Mouse (Mus musculus) spleen, postnatal 4 days (tissue): ENCODE data around the gene Vmn2r11.
"Not testable (repeated sequence)": the region's sequence is repeated elsewhere in the genome, so short reads cannot be mapped to it uniquely, and the experiment has no call there.

Experiments
- DNase-seq, 2 experiments: peaks; one replicate each; pipeline ENCODE4 v3.0.0; 2022; ENCODE audit warnings: low spot score in 2 of 2

The Vmn2r11 gene

DNA sequence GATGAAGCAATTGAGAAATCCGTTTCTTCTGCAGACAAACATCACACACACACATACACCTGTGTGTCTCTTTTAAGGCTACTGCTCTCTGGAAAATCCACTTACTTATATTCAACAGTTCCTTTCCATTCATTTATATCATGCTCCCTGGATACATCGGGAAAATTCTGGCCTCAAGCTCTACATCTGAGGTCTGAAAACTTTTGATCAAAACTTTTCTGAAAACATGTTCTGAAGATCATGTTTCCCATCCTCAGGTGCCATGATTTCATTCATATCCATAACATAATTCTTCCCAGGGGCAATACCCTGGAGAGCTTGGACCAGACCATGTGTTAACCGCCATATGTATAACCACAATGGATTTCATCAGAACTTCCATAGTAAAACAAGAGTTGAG is at the start of gene Vmn2r11:
Vmn2r11 (minus strand) TSS at position 101 of the 400 bp plus-strand sequence.
- DNase-seq, result not testable (repeated sequence)

DNA sequence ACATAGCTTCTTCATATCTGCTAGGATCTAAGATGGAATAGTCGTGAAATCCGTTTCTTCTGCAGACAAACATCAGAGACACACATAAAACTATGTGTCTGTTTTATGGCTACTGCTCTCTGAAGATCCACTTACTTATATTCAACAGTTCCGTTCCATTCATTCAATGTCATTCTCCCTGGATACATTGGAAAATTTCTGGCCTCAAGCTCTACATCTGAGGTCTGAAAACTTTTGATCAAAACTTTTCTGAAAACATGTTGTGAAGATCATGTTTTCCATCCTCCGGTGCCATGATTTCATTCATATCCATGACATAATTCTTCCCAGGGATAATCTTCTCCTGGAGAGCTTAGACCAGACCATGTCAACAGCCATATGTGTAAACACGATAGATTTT is 38.5 kb upstream of the Vmn2r11 start, which contains the start of gene Vmn2r12:
Vmn2r12 (minus strand) TSS at position 101 of the 400 bp plus-strand sequence.
- DNase-seq, result not testable (repeated sequence)

DNA sequence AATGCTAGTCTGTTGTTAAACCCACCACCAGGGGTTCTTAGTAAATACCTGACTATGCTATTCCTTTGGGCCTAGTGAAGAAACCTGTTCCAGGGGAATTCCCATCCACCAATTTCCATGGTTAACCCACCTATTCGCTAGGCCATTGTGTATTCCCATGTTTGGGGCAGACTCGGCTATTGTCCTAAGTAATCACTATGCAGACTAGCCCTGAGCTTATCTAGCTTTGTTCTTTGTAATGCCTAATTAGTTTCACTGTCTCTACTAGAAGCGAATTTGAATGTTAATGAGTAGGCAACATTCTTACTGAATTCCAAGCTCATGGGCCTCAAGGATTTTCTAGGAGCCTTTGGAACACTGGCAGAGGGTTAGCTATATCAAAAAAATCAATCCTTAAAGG is 37.1 kb upstream of the Vmn2r11 start:
- DNase-seq, result not testable (repeated sequence)

- not testable (repeated sequence) for DNase-seq
These were observed 12.6 kb upstream of the Vmn2r11 start for GRCm38 (mm10) chr5:109072016-109072415.

- DNase-seq, result no peak
These were observed 4.1 kb downstream of the Vmn2r11 start for GRCm38 (mm10) chr5:109055286-109055685.

GRCm38 (mm10) chr5:109032591-109032990 is 26.8 kb downstream of the Vmn2r11 start:
- no peak for DNase-seq

- DNase-seq, result not testable (repeated sequence)
These were observed 52.9 kb downstream of the Vmn2r11 start, which contains the start of gene Vmn2r10 for GRCm38 (mm10) chr5:109006427-109006826. Gene Vmn2r10 (minus strand): TSS chr5:109006527.
